Mouse (Mus musculus) NIH3T3 (cell line): ENCODE measurements at regions not wholly inside any gene's neighbourhood (a gene's known extent, or its start where the extent isn't known, plus 50 kb on each side); places are given as distances from the start of the nearest gene placed in this dataset.
"Not testable (repeated sequence)": the region's sequence is repeated elsewhere in the genome, so short reads cannot be mapped to it uniquely, and the experiment has no call there.

Source experiments
- DNase-seq: peaks from one replicate; pipeline ENCODE4 v3.0.0-alpha.2; 2012; ENCODE audit warnings: low read depth

DNA sequence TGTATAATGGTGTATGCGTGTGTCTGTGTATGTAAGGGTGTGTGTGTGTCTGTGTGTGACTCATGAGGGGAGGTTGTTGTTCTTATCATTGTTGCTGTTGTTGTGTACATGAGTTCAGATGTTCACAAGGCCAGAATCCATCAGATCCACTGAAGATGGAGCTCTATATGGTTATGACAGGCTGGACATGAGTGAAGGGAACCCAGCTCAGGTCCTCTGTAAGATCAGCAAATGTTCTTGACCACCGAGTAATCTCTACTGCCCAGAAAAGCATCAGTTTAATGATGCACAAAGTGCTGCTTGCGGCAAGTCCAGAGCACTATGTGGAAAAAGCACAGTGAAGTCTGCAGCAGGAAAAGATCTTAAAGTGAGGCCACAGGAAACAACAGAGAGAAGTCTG is 77.5 kb downstream of the Gm15319 start:
- DNase-seq = peak; percentile 3

DNA sequence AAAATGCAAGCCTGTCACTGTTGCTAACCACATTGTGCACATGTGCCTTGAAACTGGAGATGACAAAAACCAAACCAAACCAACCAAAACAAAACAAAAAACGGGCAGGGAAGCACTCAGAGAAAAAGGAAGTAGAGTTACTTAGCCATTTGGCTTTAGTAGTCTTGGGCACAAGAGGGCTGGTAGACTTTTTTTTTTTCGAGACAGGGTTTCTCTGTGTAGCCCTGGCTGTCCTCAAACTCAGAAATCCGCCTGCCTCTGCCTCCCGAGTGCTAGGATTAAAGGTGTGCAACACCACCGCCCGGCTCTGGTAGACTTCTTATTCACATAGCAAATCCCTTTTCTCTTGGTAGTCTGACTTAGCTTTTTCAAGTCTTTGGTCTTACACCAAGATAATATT is 78.2 kb downstream of the Gm15319 start:
- not testable (repeated sequence) for DNase-seq

DNA sequence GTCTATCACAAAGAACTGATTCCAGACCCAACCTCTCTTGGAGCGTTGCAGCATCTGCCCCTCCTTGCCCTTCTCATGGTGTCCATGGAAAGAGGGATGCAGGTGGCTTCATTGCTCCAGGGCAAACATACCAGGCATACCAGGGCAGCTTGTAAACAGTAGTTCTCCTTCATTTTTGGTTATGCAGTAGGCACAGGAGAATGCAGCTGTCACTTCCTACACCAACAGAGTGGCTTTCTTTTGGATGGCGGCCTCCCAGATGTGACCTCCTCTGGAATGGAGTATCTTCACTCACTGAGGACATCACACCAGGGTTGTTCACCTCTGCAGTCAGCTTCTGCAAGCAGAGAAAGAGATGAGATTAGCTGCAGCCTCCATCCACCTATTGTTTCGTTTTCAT is 79.9 kb downstream of the Gm15319 start:
- not testable (repeated sequence) for DNase-seq

DNA sequence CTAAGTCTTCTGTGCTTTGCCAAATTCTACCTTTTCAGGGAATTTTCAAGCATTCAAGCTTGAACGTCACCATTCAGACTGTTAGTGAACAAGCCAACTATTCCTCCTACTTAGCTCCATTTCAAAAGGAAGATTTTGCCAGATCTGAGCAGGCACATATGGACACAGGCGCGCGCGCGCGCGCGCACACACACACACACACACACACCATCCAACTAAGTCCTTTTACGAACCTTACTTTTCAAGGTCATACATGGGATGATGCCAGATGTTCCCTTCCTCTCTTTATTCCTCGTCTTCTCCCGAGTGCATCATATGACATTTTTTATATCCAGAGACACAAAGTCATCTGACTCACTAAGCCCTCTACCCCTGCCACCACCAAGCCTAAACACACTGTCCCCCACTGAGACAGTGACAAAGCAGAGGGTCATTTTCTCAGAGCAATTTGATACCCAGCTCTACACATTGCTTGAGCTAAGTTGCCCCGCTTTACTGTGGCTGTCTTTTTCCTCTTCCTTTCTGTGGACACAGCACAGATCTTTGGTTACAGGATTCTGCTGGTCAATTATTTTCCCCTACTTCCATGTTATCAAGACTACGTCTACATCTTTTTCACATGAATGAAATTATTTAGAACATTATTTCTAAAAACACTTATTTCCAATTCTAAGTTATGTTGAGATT is 81.7 kb downstream of the Gm15319 start:
- DNase-seq = peak; percentile 1

DNA sequence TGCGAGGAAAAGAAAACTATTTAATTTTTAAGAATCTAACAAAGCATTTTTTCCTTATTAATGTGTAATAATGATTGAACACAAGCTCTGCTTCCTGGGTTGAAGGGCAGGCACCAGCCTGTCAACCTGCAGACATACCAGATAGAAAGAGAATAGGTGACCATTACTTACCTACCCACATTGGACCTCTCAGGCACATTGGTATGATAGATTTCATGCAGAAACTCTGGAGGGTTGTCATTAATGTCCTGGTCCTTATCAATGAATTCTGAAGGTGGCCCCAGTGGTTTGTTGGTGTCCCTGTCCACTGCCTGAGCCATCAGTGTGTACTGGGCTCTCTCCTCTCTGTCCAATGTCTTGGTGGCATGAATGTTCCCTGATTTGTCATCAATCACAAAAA is 85.3 kb downstream of the Gm15319 start:
- not testable (repeated sequence) for DNase-seq

DNA sequence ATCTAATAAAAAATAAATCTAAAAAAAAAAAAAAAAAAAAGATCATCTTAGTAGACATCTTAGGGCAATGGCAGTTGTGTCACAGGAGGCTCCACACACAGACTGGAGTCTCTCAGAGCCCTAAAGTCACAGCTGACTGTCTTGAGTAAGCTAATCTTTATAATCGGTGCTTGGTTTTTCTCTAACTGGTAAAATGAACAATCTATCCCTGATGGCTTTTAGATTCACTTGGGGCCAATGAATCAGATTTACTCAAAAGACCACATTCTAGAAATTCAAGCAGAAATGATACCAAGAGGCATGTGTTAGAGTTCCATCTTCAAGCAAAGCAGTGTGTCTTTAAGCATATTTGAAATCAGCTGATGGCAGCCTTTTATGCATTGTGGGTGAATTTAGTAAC is 86.3 kb downstream of the Gm15319 start:
- not testable (repeated sequence) for DNase-seq

DNA sequence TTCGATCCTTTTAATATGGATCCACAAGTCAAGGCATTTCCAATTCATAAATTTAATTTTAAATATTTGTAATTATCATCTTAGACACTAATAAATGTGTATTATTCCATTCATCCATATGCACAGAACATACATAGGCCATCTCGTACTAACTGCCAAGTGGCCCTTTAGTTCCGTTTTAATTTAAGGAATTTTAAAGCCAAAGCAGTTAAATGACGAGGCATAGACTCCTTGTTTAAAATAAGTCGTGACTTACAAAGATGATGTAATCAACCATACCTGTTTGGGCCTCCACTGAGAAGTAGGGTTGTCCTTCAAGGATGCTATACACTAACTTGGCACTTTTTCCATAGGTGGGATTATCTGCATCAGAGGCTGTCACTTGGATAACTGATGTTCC is 89.2 kb downstream of the Gm15319 start:
- not testable (repeated sequence) for DNase-seq

DNA sequence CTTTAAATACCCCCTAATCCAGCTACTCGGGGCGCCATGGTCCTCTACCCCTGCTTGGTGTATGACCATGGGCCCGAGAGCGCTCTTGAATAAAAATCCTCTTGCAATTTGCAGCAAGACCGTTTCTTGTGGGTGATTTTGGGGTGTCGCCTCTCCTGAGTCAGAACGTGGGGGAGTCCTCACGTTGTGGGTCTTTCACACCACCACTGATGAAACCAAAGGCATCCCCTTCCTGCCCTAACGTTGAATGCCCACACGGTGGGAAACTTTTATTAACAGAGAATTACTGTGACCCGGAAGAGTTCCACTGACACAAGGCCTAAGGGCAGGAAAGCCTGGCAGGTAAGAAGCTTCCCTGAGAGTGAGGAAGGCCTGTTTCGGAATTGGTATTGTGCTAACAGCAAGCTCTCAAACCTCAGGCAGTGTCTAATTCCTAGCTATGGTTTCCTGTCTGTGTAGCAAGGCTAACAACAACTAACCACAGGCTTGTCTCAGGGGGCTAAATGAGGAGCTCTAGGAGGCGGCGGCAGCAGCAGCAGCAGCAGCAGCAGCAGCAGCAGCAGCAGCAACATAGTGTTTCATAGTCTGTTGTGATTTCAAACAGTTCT is 95.4 kb downstream of the Gm15319 start:
- DNase-seq = not testable (repeated sequence)

DNA sequence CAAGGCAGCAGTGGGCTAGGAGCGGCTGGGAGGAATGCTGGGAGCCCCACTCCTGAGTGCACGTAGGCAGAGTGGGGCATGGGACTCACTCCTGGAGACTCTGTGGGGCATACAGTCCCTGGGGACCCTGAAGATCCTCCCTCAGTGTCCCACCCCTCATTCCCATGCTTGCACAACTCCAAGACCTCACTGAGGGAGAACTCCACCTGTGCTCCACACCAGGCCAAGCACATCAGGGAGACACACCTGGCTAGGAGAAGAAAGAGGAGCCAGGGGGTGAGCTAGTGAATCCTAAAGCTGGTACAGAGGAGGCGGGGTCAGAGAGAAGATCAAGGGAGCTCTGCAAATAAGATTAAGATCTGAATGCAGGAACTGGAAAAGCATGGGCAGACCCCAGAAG is 96.2 kb downstream of the Gm15319 start:
- DNase-seq = not testable (repeated sequence)

DNA sequence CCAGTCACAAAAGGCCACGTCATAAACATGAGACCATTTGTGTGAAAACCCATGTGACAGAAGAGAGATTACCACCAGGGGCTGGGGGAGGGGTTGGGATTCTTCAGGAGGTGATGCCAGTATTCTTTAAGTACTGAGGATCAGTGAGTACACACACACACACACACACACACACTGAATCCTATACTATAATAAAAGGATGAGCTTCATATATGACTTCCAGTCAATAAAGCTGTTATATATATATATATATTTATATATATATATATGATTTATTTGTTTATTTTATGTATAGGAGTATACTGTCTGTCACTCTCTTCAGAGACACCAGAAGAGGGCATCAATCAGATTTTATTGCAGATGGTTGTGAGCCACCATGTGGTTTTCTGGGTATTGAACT is 98.4 kb downstream of the Gm15319 start:
- not testable (repeated sequence) for DNase-seq

DNA sequence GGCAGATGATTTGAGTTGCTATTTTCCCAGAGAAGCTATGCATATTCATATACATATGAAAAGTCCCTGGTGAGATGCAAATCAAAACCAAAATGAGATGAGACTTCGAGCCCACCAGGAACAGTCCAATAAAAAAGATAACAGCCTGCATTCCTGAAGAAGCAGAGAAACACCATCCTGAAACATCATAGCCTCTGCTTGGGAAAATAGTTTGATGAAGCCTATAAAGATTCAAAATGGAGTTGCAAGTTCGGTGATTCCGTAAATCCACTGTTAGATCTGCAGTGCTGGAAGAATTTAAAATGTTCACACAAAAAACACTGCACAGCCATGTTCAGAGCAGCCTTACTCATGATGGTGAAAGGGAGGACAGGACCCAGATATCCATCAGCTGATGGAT is 98.9 kb downstream of the Gm15319 start:
- DNase-seq = peak; percentile 0

DNA sequence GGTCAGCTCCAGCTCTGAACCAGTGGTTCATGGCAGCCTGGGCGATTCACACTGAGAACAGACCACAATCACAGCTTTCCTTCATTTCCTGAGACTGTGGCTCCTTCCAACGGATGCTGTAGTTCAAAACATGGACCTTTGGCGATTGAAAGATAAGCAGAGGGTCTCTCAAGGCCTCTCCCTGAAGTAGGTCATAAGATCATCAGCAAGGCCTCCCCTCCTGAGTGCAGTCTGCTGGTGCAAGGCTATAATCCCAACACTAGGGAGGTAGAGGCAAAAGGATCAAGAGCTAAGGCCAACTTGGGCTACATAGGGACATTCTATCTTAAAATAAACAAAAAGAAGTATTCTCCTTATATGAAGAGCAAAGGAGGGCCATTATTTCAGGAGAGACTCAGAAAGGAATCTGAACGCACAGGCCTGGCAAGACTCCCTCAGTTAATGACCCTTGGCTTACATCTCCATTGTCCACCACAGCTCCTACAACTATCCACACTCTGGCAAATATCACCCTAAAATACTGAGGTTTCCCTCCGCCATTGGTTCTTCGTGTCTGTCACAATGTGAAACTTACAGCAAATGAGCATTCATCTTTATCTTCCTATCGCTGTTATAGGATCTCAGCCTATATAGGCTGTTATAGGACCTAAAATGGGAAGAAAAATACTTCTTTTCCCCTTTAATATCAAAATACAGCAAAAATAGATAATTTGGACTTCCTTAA is 100.0 kb downstream of the Gm15319 start:
- DNase-seq = peak; percentile 9

DNA sequence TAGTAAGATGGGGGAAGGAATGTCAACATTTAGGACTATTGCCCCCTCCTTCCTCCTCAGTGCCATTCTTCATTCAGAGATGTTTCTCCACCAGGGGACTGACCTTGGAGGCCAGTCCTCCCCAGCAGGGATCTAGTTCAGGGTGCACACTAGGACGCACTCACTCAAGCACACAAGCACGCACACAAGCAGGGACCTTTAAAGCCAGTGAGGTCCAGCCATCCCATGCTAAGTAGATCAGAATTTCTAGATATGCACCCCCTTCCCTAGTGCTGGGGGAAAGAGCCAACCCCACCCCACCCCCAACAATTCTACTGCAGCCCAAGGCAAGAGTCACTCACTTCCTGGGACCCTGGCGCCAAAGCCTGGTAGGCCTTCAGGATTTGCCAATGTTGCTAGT is 100.8 kb downstream of the Gm15319 start:
- peak; percentile 3 for DNase-seq

DNA sequence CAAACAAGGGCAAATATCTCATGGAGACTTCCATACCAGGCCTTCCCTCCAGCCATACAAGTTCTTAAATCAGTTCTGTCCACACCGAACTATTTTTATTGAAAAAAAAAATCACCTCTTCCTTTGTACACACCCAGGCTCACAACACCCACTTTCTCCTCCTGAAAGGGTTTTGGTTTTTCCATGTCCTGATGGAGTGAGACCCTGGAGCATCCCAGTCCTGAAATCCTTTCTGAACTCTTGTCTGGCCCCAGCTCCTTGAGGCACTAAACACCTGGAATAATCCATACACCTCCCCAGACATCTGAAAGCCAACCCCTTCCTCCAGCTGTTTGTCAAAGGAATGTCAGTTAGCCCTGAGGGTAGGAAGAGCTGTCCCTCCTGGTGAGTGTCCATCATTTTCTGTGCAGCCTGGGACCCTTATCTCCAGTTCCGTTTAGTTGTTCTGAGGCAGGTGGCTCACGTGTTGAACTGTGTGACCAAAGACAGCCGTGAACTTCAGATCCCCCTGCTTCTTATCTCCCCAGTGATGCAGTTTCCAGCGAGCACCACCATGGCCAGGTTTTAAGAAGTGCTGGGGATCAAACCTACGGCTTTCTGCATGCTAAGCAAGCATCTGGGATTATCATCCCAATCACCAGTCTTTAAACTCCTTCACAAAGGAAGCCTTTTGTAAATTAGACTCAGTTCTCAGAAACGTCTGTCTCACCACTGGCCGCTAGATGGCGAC is 101.4 kb downstream of the Gm15319 start:
- not testable (repeated sequence) for DNase-seq

DNA sequence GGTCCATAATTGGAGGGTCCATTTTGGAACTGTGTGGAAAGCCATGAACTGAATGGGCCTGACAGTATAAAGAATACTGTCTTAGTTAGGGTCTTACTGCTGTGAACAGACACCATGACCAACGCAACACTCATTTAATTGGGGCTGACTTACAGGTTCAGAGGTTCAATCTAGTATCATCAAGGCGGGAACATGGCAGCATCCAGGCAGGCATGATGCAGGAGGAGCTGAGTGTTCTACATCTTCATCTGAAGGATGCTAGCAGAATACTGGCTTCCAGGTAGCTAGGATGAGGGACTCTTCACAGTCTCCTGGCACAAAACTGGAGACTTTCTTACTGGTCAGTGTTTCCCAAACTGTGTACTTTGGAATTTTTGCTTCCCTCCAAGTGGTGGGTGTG is 102.0 kb downstream of the Gm15319 start:
- not testable (repeated sequence) for DNase-seq

DNA sequence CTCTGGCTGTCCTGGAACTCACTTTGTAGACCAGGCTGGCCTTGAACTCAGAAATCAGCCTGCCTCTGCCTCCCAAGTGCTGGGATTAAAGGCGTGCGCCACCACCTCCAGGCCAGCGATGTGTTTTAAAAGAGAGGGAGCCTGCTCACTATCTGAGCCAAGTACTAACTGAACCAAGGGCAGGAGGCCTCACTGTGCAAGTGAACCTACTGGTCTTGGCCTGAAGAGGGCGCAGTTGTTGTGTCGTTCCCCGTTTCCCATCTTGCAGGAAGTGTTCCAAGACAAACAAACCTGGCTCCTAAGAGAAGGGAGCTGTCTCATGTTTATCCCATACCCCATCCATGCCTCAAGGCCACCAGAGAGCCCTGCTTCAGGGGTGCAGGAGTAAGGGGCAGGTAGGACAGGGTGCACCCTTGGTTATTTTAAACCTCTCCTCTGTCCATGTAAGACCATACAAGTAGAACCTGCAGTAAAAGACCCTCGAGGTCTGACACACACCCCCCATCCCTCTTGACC is 102.8 kb downstream of the Gm15319 start:
- not testable (repeated sequence) for DNase-seq

DNA sequence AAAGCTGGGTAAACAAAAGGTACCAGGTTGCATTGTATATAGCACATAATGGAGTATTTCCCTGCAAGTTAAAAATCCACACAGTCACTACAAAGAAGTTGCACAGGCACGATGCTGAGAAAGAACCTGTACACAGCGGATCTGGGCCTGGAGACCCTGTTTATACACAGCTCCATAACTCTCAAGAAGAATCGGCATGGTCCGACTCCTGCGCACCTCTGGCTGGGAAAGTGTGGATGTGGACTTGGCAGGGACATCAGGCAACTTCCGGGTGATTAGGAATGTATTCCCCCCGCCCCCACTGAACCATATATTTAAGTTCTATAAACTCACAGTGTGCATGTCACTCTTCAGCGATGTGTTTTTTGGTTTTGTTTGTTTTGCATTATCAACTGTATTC is 103.3 kb downstream of the Gm15319 start:
- DNase-seq = not testable (repeated sequence)
